In genomic region chr6:76964998-76965432, GRCm38 (mm10) we compare ENCODE assay signal across 16 mouse cellular contexts.
DNase-seq lines count a peak whose midpoint lies in the region; ATAC-seq and TF ChIP-seq lines count a peak whose summit lies in the region.
"Had no signal": no experiment of that assay in that cellular context is flagged by ENCODE, and none has a peak within 500 bp of the region (broad histone marks: within the 10 kb centered on the region; RNA-seq: fewer than 3 reads in every experiment).

No protein-coding gene starts in this region.

- no peak overlapping the region for H3K4me3 ChIP-seq in layer of hippocampus, adult 2 months
- no peak overlapping the region for H3K4me3 ChIP-seq in liver, embryonic 12.5 days
- H3K4me3 ChIP-seq: embryonic facial prominence, embryonic 10.5 days; stomach, embryonic 15.5 days had no signal

- no peaks in the 10 kb centered on the region for H3K9me3 ChIP-seq in liver, embryonic 12.5 days (replicated peaks)
- H3K9me3 ChIP-seq: embryonic facial prominence, embryonic 10.5 days; stomach, embryonic 15.5 days had no signal

- no peak for DNase-seq in layer of hippocampus, adult 2 months (ENCODE audit: low spot score in 2 of 2)
- no peak for DNase-seq in layer of hippocampus, adult 9-10 months (ENCODE audit: low spot score)
- peak; percentile 42 for DNase-seq in 3T3-L1 (ENCODE audit: low read depth, low spot score)
- peak; percentile 62 for DNase-seq in brain, embryonic 14.5 days (ENCODE audit: low read depth)
- peak; percentile 49 to 76 for DNase-seq in cerebellum, postnatal 14 days
- no peak for DNase-seq in urinary bladder, postnatal 36 days (ENCODE audit: low spot score in 2 of 2)
- no peak for DNase-seq in heart, postnatal 14 days
- DNase-seq: gastrocnemius, postnatal 36 days; kidney, postnatal 10 days; liver; lung, embryonic 14.5 days; thymus, postnatal 36 days had no signal

- no peaks in the 10 kb centered on the region for H3K4me1 ChIP-seq in liver, embryonic 12.5 days
- H3K4me1 ChIP-seq: embryonic facial prominence, embryonic 10.5 days; stomach, embryonic 15.5 days had no signal

- no peaks in the 10 kb centered on the region for H3K27me3 ChIP-seq in liver, embryonic 12.5 days (replicated peaks)
- H3K27me3 ChIP-seq: stomach, embryonic 15.5 days had no signal

- TF ChIP-seq CTCF in layer of hippocampus, adult 2 months (conservative IDR thresholded peaks at IDR 0.05), result no peak
- TF ChIP-seq CTCF in brain, embryonic 14.5 days (IDR thresholded peaks at IDR 0.05; ENCODE audit: borderline replicate concordance, extremely low read depth, insufficient read depth, insufficient read length), result no peak

- 78% methylated on average over 5 of the region's 5 CpGs for WGBS in liver, embryonic 12.5 days (ENCODE audit: insufficient replicate concordance)

- no peak overlapping the region for H3K4me2 ChIP-seq in liver, embryonic 12.5 days
- H3K4me2 ChIP-seq: lung, embryonic 14.5 days; stomach, embryonic 15.5 days had no signal

- no peak overlapping the region for H3K9ac ChIP-seq in liver, embryonic 12.5 days
- H3K9ac ChIP-seq: lung, embryonic 14.5 days; stomach, embryonic 15.5 days had no signal

- no peaks in the 10 kb centered on the region for H3K36me3 ChIP-seq in liver, embryonic 12.5 days
- H3K36me3 ChIP-seq: embryonic facial prominence, embryonic 10.5 days; stomach, embryonic 15.5 days had no signal

- TF ChIP-seq POLR2A in brain, embryonic 14.5 days (IDR thresholded peaks at IDR 0.05; ENCODE audit: borderline replicate concordance, extremely low read depth, insufficient read depth, insufficient read length, poor library complexity, severe bottlenecking), result no peak

- intact Hi-C loops in heart, postnatal 14 days (cut with DNase I), result no loop called here

- peak overlapping the region; percentile 28; the same call in 1 of the 2 replicates for H3K27ac ChIP-seq in layer of hippocampus, adult 2 months
- H3K27ac ChIP-seq in liver, embryonic 12.5 days, result no peak overlapping the region
- H3K27ac ChIP-seq: embryonic facial prominence, embryonic 10.5 days; stomach, embryonic 15.5 days had no signal

- no peak for ATAC-seq in liver, embryonic 12.5 days
- ATAC-seq: intestine, embryonic 16.5 days had no signal

Comparison
In these comparisons a context has a peak if more than half of its experiments do, and no peak if none do; other contexts are left out.
1. DNase-seq: peak in 3T3-L1 (single experiment), brain, embryonic 14.5 days (single experiment) and cerebellum, postnatal 14 days (2 of 2); none in layer of hippocampus, adult 2 months (0 of 2), layer of hippocampus, adult 9-10 months (single experiment), urinary bladder, postnatal 36 days (0 of 2) and heart, postnatal 14 days (0 of 2).